Mouse (Mus musculus): ENCODE results near the gene Crkl. TPM values are rescaled to one million over a fixed set of nuclear protein-coding genes. Genes with fewer than 3 reads are reported as not detected.
A peak's percentile ranks its signal among the peaks of the same experiment; 100 is the strongest.

Gene Crkl
- polyA plus RNA-seq, 1 experiment from 2014 or later: 74.1 TPM

DNA sequence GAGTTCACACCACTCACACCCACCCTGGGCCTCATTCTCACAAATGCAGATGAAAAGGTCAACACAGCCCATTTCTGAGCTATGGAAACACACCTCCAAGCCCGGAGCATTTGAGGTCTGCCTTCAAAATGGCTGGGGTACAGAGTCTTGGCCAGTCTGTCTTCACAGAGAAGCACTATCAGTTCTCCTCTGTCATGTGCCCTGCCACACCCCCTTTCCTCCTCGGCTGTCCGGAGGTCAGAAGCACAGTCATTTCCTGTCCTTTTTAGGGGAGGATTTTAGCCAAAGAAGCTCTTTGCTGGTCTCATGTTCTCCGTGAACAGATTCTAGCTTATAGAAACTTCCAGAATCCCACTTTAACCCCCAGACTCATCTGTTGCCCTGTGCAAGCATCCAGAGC, 41.6 kb upstream of the Crkl start:
- no peaks in the 10 kb centered on the region for H3K27me3 ChIP-seq (ENCODE audit: insufficient read depth, low read length)
- no peak overlapping the region for H3K9ac ChIP-seq
- no peak for TF ChIP-seq CTCF (IDR thresholded peaks at IDR 0.05; ENCODE audit: low read depth)
- no peaks in the 10 kb centered on the region for H3K36me3 ChIP-seq (ENCODE audit: insufficient read depth)
- H3K4me3 ChIP-seq (ENCODE audit: low read depth, low read length): no peak overlapping the region
- no peaks in the 10 kb centered on the region for H3K9me3 ChIP-seq (ENCODE audit: low read depth, low read length)
- peak; percentile 27 for DNase-seq
- H3K4me1 ChIP-seq (ENCODE audit: insufficient read depth): no peaks in the 10 kb centered on the region
- H3K4me2 ChIP-seq: no peak overlapping the region
- 20% methylated on average over 4 of the region's 4 CpGs for WGBS
- ATAC-seq (ENCODE audit: insufficient read depth): no peak
- H3K27ac ChIP-seq (ENCODE audit: low read depth): no peak overlapping the region

GRCm38 (mm10) chr16:17423021-17423420, 28.8 kb upstream of the Crkl start:
- no peak for TF ChIP-seq CTCF (IDR thresholded peaks at IDR 0.05; ENCODE audit: low read depth)
- Histone ChIP-seq H3K27me3 (ENCODE audit: insufficient read depth, low read length) (no peaks in the 10 kb centered on the region), H3K4me3 (ENCODE audit: low read depth, low read length) (no peak overlapping the region), H3K9ac (no peak overlapping the region), H3K36me3 (ENCODE audit: insufficient read depth) (peaks cover 34% of the 10 kb centered on the region), H3K9me3 (ENCODE audit: low read depth, low read length) (no peaks in the 10 kb centered on the region), H3K27ac (ENCODE audit: low read depth) (no peak overlapping the region), H3K4me1 (ENCODE audit: insufficient read depth) (no peaks in the 10 kb centered on the region), H3K4me2 (no peak overlapping the region)
- 79% methylated on average over 3 of the region's 3 CpGs for WGBS
- no peak for ATAC-seq (ENCODE audit: insufficient read depth)
- no peak for DNase-seq

DNA sequence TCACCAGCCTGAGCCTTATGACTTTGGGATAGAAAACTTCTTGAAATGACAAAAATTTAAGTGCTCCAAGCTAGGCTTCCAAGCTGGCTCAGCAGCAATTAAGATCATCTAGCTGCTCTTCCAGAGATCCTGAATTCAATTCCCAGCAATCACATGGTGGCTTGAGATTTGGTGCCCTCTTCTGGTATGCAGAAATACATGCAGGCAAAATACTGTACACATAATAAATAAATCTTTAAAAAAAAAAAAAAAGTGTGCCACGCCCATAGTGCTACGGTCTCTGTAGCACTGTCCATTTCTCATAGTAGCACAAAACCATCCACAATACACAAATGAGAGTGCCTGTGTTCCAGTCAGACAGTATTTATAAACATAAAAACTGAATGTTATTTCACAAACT, 19.2 kb upstream of the Crkl start:
- Histone ChIP-seq H3K9me3 (ENCODE audit: low read depth, low read length) (no peaks in the 10 kb centered on the region), H3K27me3 (ENCODE audit: insufficient read depth, low read length) (no peaks in the 10 kb centered on the region), H3K27ac (ENCODE audit: low read depth) (no peak overlapping the region), H3K4me2 (no peak overlapping the region), H3K36me3 (ENCODE audit: insufficient read depth) (peaks cover 9% of the 10 kb centered on the region), H3K4me3 (ENCODE audit: low read depth, low read length) (no peak overlapping the region), H3K9ac (no peak overlapping the region), H3K4me1 (ENCODE audit: insufficient read depth) (no peaks in the 10 kb centered on the region)
- no peak for ATAC-seq (ENCODE audit: insufficient read depth)
- peak; percentile 52 for TF ChIP-seq CTCF (IDR thresholded peaks at IDR 0.05; ENCODE audit: low read depth)
- 69% methylated on average over 2 of the region's 2 CpGs for WGBS
- peak; percentile 59 for DNase-seq

DNA sequence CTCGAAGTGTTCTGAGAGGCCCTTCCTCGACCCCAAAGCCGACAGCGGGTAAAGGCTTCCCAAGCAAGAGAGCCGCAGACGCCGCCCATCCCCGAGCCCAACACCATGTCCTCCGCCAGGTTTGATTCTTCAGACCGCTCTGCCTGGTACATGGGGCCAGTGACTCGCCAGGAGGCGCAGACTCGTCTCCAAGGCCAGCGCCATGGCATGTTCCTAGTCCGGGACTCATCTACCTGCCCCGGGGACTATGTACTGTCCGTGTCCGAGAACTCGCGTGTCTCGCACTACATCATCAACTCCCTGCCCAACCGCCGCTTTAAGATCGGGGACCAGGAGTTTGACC, 557 bp downstream of the Crkl start:
- Histone ChIP-seq H3K4me3 (ENCODE audit: low read depth, low read length) (peak overlapping the region; percentile 99), H3K27me3 (ENCODE audit: insufficient read depth, low read length) (no peaks in the 10 kb centered on the region), H3K27ac (ENCODE audit: low read depth) (peak overlapping the region; percentile 96), H3K4me1 (ENCODE audit: insufficient read depth) (peaks cover 10% of the 10 kb centered on the region; the same call in 1 of the 2 replicates), H3K4me2 (peak overlapping the region; percentile 97), H3K9me3 (ENCODE audit: low read depth, low read length) (no peaks in the 10 kb centered on the region), H3K36me3 (ENCODE audit: insufficient read depth) (peaks cover 17% of the 10 kb centered on the region), H3K9ac (peak overlapping the region; percentile 95)
- ATAC-seq (ENCODE audit: insufficient read depth): peak; percentile 46
- peak; percentile 62 for DNase-seq
- 0 out of 2 replicates have a peak, but pooled peaks have one; percentile 3 for TF ChIP-seq CTCF (IDR thresholded peaks at IDR 0.05; ENCODE audit: low read depth)
- 0% methylated on average over 24 of the region's 24 CpGs for WGBS

- H3K4me1 ChIP-seq (ENCODE audit: insufficient read depth): peaks cover 10% of the 10 kb centered on the region; the same call in 1 of the 2 replicates
- H3K27ac ChIP-seq (ENCODE audit: low read depth): no peak overlapping the region
- H3K9ac ChIP-seq: no peak overlapping the region
- WGBS: 97% methylated on average over 1 of the region's 1 CpGs
- H3K4me2 ChIP-seq: no peak overlapping the region
- H3K9me3 ChIP-seq (ENCODE audit: low read depth, low read length): no peaks in the 10 kb centered on the region
- H3K27me3 ChIP-seq (ENCODE audit: insufficient read depth, low read length): no peaks in the 10 kb centered on the region
- DNase-seq (no peak), ATAC-seq (ENCODE audit: insufficient read depth) (no peak)
- peaks cover 33% of the 10 kb centered on the region for H3K36me3 ChIP-seq (ENCODE audit: insufficient read depth)
- H3K4me3 ChIP-seq (ENCODE audit: low read depth, low read length): no peak overlapping the region
- no peak for TF ChIP-seq CTCF (IDR thresholded peaks at IDR 0.05; ENCODE audit: low read depth)
These were observed 5.1 kb downstream of the Crkl start for GRCm38 (mm10) chr16:17456901-17457300.

GRCm38 (mm10) chr16:17460254-17460653, 8.5 kb downstream of the Crkl start:
- Histone ChIP-seq H3K4me2 (no peak overlapping the region), H3K9ac (no peak overlapping the region), H3K27ac (ENCODE audit: low read depth) (no peak overlapping the region), H3K36me3 (ENCODE audit: insufficient read depth) (peaks cover 26% of the 10 kb centered on the region), H3K27me3 (ENCODE audit: insufficient read depth, low read length) (no peaks in the 10 kb centered on the region), H3K4me1 (ENCODE audit: insufficient read depth) (peaks cover 1% of the 10 kb centered on the region; the same call in 1 of the 2 replicates), H3K4me3 (ENCODE audit: low read depth, low read length) (no peak overlapping the region), H3K9me3 (ENCODE audit: low read depth, low read length) (no peaks in the 10 kb centered on the region)
- peak; percentile 48 for TF ChIP-seq CTCF (IDR thresholded peaks at IDR 0.05; ENCODE audit: low read depth)
- 95% methylated on average over 4 of the region's 4 CpGs for WGBS
- no peak for ATAC-seq (ENCODE audit: insufficient read depth)
- DNase-seq: peak; percentile 37

GRCm38 (mm10) chr16:17461596-17461995, 9.8 kb downstream of the Crkl start:
- no peak for TF ChIP-seq CTCF (IDR thresholded peaks at IDR 0.05; ENCODE audit: low read depth)
- no peak for ATAC-seq (ENCODE audit: insufficient read depth)
- peaks cover 21% of the 10 kb centered on the region; the same call in 1 of the 2 replicates for H3K36me3 ChIP-seq (ENCODE audit: insufficient read depth)
- 79% methylated on average over 1 of the region's 1 CpGs for WGBS
- no peaks in the 10 kb centered on the region for H3K4me1 ChIP-seq (ENCODE audit: insufficient read depth)
- no peaks in the 10 kb centered on the region for H3K9me3 ChIP-seq (ENCODE audit: low read depth, low read length)
- no peaks in the 10 kb centered on the region for H3K27me3 ChIP-seq (ENCODE audit: insufficient read depth, low read length)
- H3K27ac ChIP-seq (ENCODE audit: low read depth): no peak overlapping the region
- H3K4me2 ChIP-seq: no peak overlapping the region
- no peak overlapping the region for H3K9ac ChIP-seq
- no peak for DNase-seq
- H3K4me3 ChIP-seq (ENCODE audit: low read depth, low read length): no peak overlapping the region

DNA sequence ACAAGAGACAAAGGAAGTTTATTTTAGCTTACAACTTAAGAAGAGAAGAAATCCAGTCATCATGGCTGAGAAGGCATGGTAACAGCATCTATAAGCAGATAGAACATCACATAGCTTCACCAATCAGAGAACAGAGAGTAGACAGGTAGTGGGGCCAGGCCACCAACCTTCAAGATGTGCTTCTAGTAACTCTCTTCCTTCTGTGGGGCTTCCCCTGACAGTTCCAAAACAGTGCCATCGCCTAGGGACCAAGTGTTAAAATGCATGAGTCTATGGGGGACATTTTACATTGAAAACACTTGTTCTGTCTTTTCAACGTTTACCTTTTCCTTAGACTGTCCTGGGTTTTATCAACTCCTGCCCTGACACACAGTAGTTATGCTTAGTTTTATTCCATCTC, 11.4 kb downstream of the Crkl start:
- Histone ChIP-seq H3K27ac (ENCODE audit: low read depth) (no peak overlapping the region), H3K4me3 (ENCODE audit: low read depth, low read length) (no peak overlapping the region), H3K27me3 (ENCODE audit: insufficient read depth, low read length) (no peaks in the 10 kb centered on the region), H3K4me2 (no peak overlapping the region), H3K4me1 (ENCODE audit: insufficient read depth) (no peaks in the 10 kb centered on the region), H3K9ac (no peak overlapping the region), H3K9me3 (ENCODE audit: low read depth, low read length) (no peaks in the 10 kb centered on the region), H3K36me3 (ENCODE audit: insufficient read depth) (peaks cover 15% of the 10 kb centered on the region; the same call in 1 of the 2 replicates)
- no peak for TF ChIP-seq CTCF (IDR thresholded peaks at IDR 0.05; ENCODE audit: low read depth)
- no peak for DNase-seq
- no peak for ATAC-seq (ENCODE audit: insufficient read depth)
- 94% methylated on average over 2 of the region's 2 CpGs for WGBS

All from lung, embryonic 14.5 days (tissue).